Mouse (Mus musculus) forebrain, embryonic 15.5 days (tissue): ENCODE data around the gene Efcab6. TPM values are rescaled to one million over a fixed set of nuclear protein-coding genes. Genes with fewer than 3 reads are reported as not detected.
A peak's percentile ranks its signal among the peaks of the same experiment; 100 is the strongest.

Experiments used
- ATAC-seq: fragments of 200-750 bp; cut with Nextera tagmentation; replicated peaks from 2 replicates; pipeline ENCODE4 v1.8.0; 2017; ENCODE audit warnings: mild to moderate bottlenecking, moderate TSS enrichment, moderate library complexity
- H3K27ac ChIP-seq: fragments of 300-500 bp; sonication (generic); replicated peaks from 2 replicates; pipeline ENCODE4 v1.5.1; 2015; ENCODE audit warnings: mild to moderate bottlenecking, inconsistent platforms
- H3K27me3 ChIP-seq: fragments of 300-500 bp; sonication (generic); 2 replicates; pipeline ENCODE4 v1.6.1; 2015; ENCODE audit warnings: inconsistent platforms
- H3K36me3 ChIP-seq: fragments of 300-500 bp; sonication (generic); 2 replicates; pipeline ENCODE4 v1.6.1; 2015; ENCODE audit warnings: mild to moderate bottlenecking, inconsistent platforms
- H3K4me1 ChIP-seq: fragments of 300-500 bp; sonication (generic); 2 replicates; pipeline ENCODE4 v1.6.1; 2015; ENCODE audit warnings: inconsistent platforms
- H3K4me2 ChIP-seq: fragments of 300-500 bp; sonication (generic); replicated peaks from 2 replicates; pipeline ENCODE4 v1.6.1; 2015; ENCODE audit warnings: mild to moderate bottlenecking, inconsistent platforms
- H3K4me3 ChIP-seq: fragments of 300-500 bp; sonication (generic); 2 replicates; pipeline ENCODE4 v1.5.1; 2015; ENCODE audit warnings: mild to moderate bottlenecking, inconsistent platforms
- H3K9ac ChIP-seq: fragments of 300-500 bp; sonication (generic); replicated peaks from 2 replicates; pipeline ENCODE4 v1.6.1; 2015; ENCODE audit warnings: mild to moderate bottlenecking, inconsistent platforms
- H3K9me3 ChIP-seq: fragments of 300-500 bp; sonication (generic); 2 replicates; pipeline ENCODE4 v1.6.1; 2016; ENCODE audit warnings: inconsistent platforms
- WGBS: fragments of 180-500 bp; shearing (Covaris S2); methylation state at CpG from one replicate; pipeline ENCODE4 v1.1.7; 2015; ENCODE audit warnings: mixed read lengths; 5-methylcytosine and 5-hydroxymethylcytosine counted together
- polyA plus RNA-seq: library from polyadenylated mRNA; unstranded; fragments of >200 nt; fragmentation: Nextera tagmentation; extraction: Ambion mirVana; gene quantifications from 2 replicates; pipeline ENCODE4 v1.2.1, GENCODE M21; 2015

The Efcab6 gene
- polyA plus RNA-seq, 1 experiment from 2014 or later, result 4.3 TPM

DNA sequence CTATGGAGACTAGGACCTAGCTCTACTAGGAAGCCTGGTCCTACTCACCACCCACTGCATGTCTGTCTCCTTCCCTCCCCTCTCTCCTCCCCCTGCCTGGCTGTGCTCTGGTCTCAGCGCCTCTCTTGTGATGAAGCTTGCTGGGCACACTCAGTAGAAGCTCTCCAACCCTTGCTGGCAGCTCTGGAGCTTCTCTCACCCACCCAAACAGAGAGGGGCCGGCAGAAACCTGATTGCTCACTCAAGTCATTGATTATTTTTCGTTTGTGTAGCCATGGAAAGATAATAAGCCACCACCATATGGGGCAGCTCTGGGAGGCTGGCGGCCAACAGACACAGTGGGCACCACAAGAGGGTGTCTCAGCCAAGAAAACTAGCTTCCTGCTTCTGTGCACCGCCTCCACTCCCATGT, 211.8 kb downstream of the Efcab6 start:
- Histone ChIP-seq H3K9me3 (no peaks in the 10 kb centered on the region), H3K27me3 (no peaks in the 10 kb centered on the region), H3K4me2 (no peak overlapping the region), H3K4me1 (peaks cover 32% of the 10 kb centered on the region), H3K4me3 (no peak overlapping the region), H3K27ac (peak overlapping the region; percentile 52), H3K36me3 (peaks cover 44% of the 10 kb centered on the region), H3K9ac (no peak overlapping the region)
- WGBS, result 57% methylated on average over 5 of the region's 5 CpGs
- 0 out of 2 replicates have a peak, but pooled peaks have one; percentile 4 for ATAC-seq

DNA sequence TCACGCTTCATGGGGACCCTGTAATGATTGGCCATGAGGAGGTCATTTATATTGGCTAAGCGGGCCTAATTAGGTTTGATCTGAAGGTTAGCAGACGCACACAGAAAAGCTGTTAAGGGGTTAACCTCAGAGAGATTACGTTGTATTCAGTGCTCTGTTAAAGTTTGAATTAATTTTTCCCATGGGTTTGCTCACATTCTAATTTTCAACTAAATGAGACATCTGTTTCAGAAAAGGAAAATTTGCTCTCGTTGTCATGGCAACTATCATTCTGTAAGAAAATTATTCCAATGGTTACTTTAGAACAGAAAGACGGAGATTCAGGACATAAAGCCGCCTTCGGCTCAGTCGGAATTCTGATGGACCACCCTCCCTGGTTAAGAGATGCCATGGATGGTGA, 217.0 kb downstream of the Efcab6 start:
- WGBS, result 15% methylated on average over 9 of the region's 9 CpGs
- no peak for ATAC-seq
- H3K27me3 ChIP-seq, result no peaks in the 10 kb centered on the region
- H3K9ac ChIP-seq, result no peak overlapping the region
- no peaks in the 10 kb centered on the region for H3K9me3 ChIP-seq
- H3K27ac ChIP-seq, result peak overlapping the region; percentile 92
- H3K4me1 ChIP-seq, result peaks cover 78% of the 10 kb centered on the region
- H3K36me3 ChIP-seq, result peaks cover 2% of the 10 kb centered on the region; the same call in 1 of the 2 replicates
- H3K4me3 ChIP-seq, result no peak overlapping the region
- H3K4me2 ChIP-seq, result peak overlapping the region; percentile 25

DNA sequence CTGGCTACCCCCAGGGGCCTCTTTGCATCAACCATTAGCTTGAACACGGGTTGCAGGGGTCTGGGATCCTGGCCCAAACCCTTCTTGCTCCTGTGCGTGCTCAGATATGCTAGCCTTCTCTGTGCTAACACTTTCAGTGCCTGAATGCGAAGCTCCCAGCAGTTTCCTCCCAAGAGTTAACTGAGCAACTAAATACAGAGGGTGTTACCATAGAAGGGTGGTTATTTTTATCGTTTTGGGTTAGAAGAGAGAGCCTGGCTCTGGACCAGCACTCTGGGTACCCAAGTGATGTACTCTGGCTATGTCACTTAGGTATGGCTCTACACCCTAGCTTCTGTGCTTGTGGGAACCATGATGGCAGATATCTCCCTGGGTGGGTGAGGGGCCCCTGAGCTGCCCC, 217.7 kb downstream of the Efcab6 start:
- peak overlapping the region; percentile 22; the same call in 1 of the 2 replicates for H3K4me2 ChIP-seq
- no peak overlapping the region for H3K9ac ChIP-seq
- H3K27ac ChIP-seq, result peak overlapping the region; percentile 92
- WGBS, result 57% methylated on average over 4 of the region's 4 CpGs
- H3K27me3 ChIP-seq, result no peaks in the 10 kb centered on the region
- H3K4me3 ChIP-seq, result no peak overlapping the region
- H3K36me3 ChIP-seq, result peaks cover 2% of the 10 kb centered on the region; the same call in 1 of the 2 replicates
- peaks cover 82% of the 10 kb centered on the region for H3K4me1 ChIP-seq
- H3K9me3 ChIP-seq, result no peaks in the 10 kb centered on the region
- no peak for ATAC-seq

DNA sequence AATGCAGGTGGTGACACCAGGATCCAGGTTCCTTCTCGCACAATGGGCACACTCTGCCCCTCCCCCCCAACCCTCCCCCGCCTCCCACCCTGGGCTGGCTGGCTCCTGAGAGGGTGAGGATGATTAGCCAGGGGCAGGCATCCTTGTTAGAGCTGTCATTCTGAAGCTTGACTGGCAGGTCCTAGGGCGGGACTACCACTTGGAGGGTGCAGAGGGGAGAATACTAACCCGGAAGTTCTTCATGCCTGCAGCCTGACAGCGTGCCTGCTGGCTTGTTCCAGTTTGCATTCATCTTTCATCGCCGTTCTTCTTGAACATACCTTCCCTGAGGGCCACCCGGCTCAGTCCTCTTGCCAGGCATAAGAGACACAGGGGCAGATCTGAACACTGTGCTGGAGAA, 218.6 kb downstream of the Efcab6 start:
- ATAC-seq, result no peak

DNA sequence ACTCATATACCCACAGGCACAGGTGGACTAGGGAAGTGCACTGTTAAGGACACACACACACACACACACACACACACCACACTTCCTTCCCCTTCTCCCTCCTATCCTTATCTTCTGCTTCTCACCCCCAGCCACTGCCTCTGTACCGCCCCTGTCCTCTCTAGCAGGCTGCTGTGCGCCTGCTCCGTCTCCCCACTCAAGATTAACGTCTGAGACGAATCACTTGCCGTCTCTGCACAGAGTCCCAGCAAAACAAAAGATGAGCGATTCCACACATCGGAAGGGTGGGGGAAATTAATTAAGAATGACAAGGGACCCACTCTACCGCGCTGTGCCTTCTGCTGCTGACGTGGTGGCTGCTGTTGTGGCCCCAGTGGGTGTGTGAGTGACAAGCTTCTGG, 219.4 kb downstream of the Efcab6 start:
- H3K9me3 ChIP-seq, result no peaks in the 10 kb centered on the region
- H3K4me1 ChIP-seq, result peaks cover 96% of the 10 kb centered on the region
- no peak overlapping the region; the same call in 1 of the 2 replicates for H3K4me2 ChIP-seq
- no peak overlapping the region for H3K9ac ChIP-seq
- H3K36me3 ChIP-seq, result no peaks in the 10 kb centered on the region
- WGBS, result 20% methylated on average over 11 of the region's 11 CpGs
- no peaks in the 10 kb centered on the region for H3K27me3 ChIP-seq
- ATAC-seq, result peak; percentile 9; the same call in 1 of the 2 replicates
- peak overlapping the region; percentile 92 for H3K27ac ChIP-seq
- H3K4me3 ChIP-seq, result no peak overlapping the region

More for the DNA sequence above, 218.6 kb downstream of the Efcab6 start:
- no peak overlapping the region for H3K4me2 ChIP-seq
- 35% methylated on average over 8 of the region's 8 CpGs for WGBS
- H3K36me3 ChIP-seq, result no peaks in the 10 kb centered on the region
- peaks cover 91% of the 10 kb centered on the region for H3K4me1 ChIP-seq
- H3K27me3 ChIP-seq, result no peaks in the 10 kb centered on the region
- H3K9me3 ChIP-seq, result no peaks in the 10 kb centered on the region
- peak overlapping the region; percentile 92 for H3K27ac ChIP-seq
- H3K9ac ChIP-seq, result no peak overlapping the region
- no peak overlapping the region for H3K4me3 ChIP-seq

DNA sequence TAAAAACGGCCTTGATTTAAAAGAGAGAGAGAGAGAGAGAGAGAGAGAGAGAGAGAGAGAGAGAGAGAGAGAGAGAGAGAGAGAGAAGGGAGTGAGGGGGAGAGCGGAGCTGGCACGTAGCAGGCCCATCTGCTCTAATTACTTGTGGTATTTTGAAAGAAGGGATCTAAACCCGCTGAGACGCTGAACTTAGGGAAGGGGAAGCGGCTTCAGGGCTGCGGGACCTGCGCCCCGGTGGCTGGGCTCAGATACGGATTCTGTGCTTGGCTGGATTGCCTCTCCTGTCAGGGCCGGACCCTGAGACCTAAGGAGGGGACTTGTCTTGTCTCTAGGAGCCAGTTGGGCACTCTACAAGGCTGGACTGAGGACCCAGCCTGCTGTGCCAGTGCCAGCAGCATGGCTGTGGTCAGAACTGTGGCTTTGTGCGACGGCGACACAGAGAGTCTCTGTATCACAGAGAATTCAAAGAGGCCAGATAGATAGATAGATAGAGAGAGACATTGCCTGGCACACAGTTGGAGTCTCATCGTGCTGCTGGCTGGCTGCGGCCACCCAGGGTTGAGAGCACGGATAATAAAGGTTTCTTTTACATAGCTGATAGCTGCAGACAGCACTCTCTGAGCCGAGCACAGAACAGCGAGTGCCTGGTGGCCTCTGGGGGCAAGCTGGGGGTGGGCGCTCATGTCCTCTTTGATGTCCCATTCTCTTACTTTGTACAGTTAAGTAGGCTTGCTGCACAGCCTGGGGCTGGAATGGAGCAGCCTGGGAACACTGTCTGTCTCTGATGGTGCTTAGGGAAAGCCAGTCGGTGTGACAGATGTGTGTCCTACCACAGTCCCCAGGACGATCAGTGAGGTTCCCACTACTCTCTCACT, 222.0 kb downstream of the Efcab6 start:
- peaks cover 88% of the 10 kb centered on the region for H3K4me1 ChIP-seq
- WGBS, result 15% methylated on average over 22 of the region's 22 CpGs
- H3K9ac ChIP-seq, result peak overlapping the region; percentile 18; the same call in 1 of the 2 replicates
- peak overlapping the region; percentile 87 for H3K27ac ChIP-seq
- peak overlapping the region; percentile 22 for H3K4me2 ChIP-seq
- no peaks in the 10 kb centered on the region for H3K27me3 ChIP-seq
- no peaks in the 10 kb centered on the region; the same call in 1 of the 2 replicates for H3K36me3 ChIP-seq
- no peak for ATAC-seq
- H3K9me3 ChIP-seq, result no peaks in the 10 kb centered on the region
- no peak overlapping the region for H3K4me3 ChIP-seq

DNA sequence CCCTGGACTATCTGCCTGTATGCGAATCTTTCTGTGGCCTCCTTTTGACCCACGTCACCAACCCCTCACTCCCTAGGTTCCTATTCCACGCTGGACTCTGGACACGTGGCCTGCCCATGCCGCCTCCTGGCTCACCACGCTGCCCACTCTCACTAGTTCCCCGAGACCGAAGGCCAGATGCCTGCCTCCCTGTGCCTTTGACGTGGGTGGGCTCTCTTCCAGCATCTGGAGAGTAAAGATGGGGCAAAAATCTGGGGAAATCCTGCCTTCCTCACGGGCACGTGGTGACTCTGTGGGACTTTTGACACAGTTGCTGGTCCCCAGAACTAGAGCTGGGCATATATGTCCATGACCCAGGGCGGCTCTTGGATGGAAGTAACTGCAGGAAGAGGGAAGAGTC, 222.8 kb downstream of the Efcab6 start:
- H3K9ac ChIP-seq, result no peak overlapping the region
- ATAC-seq, result no peak
- H3K27ac ChIP-seq, result peak overlapping the region; percentile 87
- no peaks in the 10 kb centered on the region for H3K27me3 ChIP-seq
- H3K4me2 ChIP-seq, result no peak overlapping the region
- no peaks in the 10 kb centered on the region for H3K9me3 ChIP-seq
- no peak overlapping the region for H3K4me3 ChIP-seq
- H3K4me1 ChIP-seq, result peaks cover 80% of the 10 kb centered on the region
- 53% methylated on average over 12 of the region's 12 CpGs for WGBS
- peaks cover 2% of the 10 kb centered on the region; the same call in 1 of the 2 replicates for H3K36me3 ChIP-seq

DNA sequence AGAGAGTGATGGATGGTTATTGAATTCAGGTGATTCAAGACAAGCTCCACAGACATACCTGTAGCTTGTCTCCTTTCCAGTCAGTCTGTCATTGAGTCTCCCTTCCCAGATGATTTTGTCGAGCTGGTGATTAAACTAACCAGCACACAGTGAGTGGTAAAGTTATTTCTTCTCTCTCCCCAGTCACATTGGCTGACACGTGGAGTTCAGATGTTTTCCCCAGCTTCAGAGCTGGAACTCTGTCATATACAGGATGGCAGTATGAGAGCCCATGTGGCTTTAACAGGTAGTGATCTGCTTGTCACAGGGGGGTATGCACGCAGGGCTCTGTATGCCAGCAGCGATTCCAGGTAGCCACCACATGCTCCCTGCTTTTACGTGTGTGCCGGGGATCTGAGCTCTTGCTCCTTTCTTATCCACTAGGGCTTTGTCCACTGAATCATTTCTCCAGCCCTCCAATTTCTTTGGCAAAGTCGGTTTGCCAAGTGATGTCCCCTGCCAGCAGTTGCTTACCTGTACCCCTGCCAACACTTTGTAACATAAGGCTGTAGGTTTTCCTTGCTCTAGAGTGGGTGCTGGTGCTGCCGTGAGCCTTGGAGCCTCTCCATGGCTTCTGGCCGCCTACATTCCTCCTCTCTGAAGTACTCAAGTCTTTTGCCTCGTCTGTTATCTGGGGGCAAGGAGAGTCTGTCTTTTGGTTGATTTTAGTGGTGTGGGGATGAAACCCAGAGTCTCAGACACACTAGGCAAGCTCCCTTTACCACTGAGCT, 224.0 kb downstream of the Efcab6 start:
- H3K4me3 ChIP-seq, result no peak overlapping the region
- peak overlapping the region; percentile 87 for H3K27ac ChIP-seq
- no peak overlapping the region for H3K9ac ChIP-seq
- H3K4me1 ChIP-seq, result peaks cover 67% of the 10 kb centered on the region
- H3K4me2 ChIP-seq, result no peak overlapping the region
- WGBS, result 58% methylated on average over 10 of the region's 10 CpGs
- no peaks in the 10 kb centered on the region for H3K27me3 ChIP-seq
- H3K36me3 ChIP-seq, result peaks cover 11% of the 10 kb centered on the region; the same call in 1 of the 2 replicates
- ATAC-seq, result no peak
- H3K9me3 ChIP-seq, result no peaks in the 10 kb centered on the region

DNA sequence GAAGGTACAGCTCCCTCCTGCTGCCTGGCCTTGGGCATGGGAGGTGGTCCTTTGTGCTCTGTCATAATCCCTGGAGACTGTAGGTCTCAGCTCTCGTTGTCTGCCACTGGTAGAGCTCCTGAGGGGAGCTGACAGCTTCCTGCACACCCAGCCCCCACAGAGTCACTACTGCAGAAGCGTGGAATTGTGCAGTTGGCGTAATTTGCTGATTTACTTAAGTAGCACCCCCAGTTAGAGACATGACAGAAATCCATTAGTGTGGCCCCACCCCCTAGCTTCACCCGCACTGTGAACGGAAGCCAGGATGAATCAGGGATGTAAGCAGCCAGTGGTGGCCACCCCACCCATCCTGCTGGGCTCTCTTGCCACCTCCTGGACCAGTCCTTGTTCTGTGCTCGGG, 232.9 kb downstream of the Efcab6 start:
- H3K4me1 ChIP-seq, result peaks cover 33% of the 10 kb centered on the region
- H3K36me3 ChIP-seq, result peaks cover 19% of the 10 kb centered on the region; the same call in 1 of the 2 replicates
- no peak overlapping the region for H3K4me2 ChIP-seq
- H3K9ac ChIP-seq, result no peak overlapping the region
- peak overlapping the region; percentile 49 for H3K27ac ChIP-seq
- ATAC-seq, result peak; percentile 38; the same call in 1 of the 2 replicates
- no peaks in the 10 kb centered on the region for H3K9me3 ChIP-seq
- no peaks in the 10 kb centered on the region for H3K27me3 ChIP-seq
- H3K4me3 ChIP-seq, result no peak overlapping the region
- WGBS, result 54% methylated on average over 6 of the region's 6 CpGs

DNA sequence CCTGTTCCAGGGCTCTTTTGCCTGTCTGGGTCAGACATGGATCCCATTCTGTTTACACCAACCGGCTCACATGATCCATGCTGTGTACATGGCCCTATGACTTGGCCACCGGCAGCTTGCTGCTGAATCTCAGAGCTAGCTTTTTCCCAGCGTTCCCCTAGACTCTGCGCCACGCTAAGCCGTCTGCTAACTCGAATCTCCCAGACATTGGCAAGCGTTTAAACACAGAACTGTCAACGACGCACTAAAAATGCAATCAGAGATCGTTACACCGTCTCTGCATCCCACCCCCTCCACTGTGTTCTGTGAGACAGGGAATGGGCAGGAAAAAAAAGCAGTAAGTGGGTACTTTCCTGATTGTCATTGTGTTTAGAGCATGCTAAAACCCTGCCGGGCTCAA, 236.0 kb downstream of the Efcab6 start:
- Histone ChIP-seq H3K27ac (peak overlapping the region; percentile 84), H3K9me3 (no peaks in the 10 kb centered on the region), H3K9ac (no peak overlapping the region), H3K36me3 (0 out of 2 replicates have a peak, but pooled peaks cover 4% of the 10 kb centered on the region), H3K4me2 (no peak overlapping the region), H3K4me3 (no peak overlapping the region), H3K27me3 (no peaks in the 10 kb centered on the region), H3K4me1 (peaks cover 33% of the 10 kb centered on the region)
- 33% methylated on average over 13 of the region's 13 CpGs for WGBS
- peak; percentile 73 for ATAC-seq

DNA sequence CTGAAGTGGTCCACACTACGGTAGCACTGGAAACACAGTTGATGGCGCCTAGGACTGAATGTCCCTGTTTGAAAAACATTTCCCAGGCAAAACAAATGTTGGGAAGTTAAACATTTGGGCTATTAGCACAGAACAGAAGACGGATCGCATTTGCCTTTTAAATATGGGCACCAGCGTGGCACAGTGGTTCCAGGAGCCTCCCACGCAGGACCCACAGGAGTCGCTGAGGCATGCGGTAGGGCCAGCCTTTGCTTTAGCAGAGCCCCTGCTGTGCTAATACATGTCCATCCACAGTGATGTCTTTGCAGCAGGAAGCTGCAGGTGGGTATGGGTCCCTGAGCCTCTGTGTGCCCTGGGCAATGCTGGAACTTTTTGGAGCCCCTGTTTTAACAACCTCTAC, 237.2 kb downstream of the Efcab6 start:
- Histone ChIP-seq H3K4me3 (no peak overlapping the region), H3K4me1 (peaks cover 33% of the 10 kb centered on the region), H3K36me3 (0 out of 2 replicates have a peak, but pooled peaks cover 4% of the 10 kb centered on the region), H3K27me3 (no peaks in the 10 kb centered on the region), H3K9me3 (no peaks in the 10 kb centered on the region), H3K9ac (no peak overlapping the region), H3K4me2 (no peak overlapping the region), H3K27ac (peak overlapping the region; percentile 84; the same call in 1 of the 2 replicates)
- ATAC-seq, result no peak
- WGBS, result 75% methylated on average over 8 of the region's 8 CpGs
